Mouse (Mus musculus) liver, embryonic 15.5 days (tissue): ENCODE results near the gene Nras. TPM values are rescaled to one million over a fixed set of nuclear protein-coding genes. Genes with fewer than 3 reads are reported as not detected.

Experiments
- ATAC-seq: fragments of 200-750 bp; cut with Nextera tagmentation; 2 replicates; pipeline ENCODE4 v1.8.0; 2017; ENCODE audit warnings: moderate number of reproducible peaks, mild to moderate bottlenecking, moderate library complexity; ENCODE audit not compliant: insufficient read depth
- H3K27ac ChIP-seq: fragments of 300-500 bp; sonication (generic); replicated peaks from 2 replicates; pipeline ENCODE4 v1.5.1; 2015; ENCODE audit warnings: mild to moderate bottlenecking, inconsistent platforms
- H3K27me3 ChIP-seq: fragments of 300-500 bp; sonication (generic); 2 replicates; pipeline ENCODE4 v1.6.1; 2015; ENCODE audit warnings: mild to moderate bottlenecking, inconsistent platforms
- H3K36me3 ChIP-seq: fragments of 300-500 bp; sonication (generic); replicated peaks from 2 replicates; pipeline ENCODE4 v1.6.1; 2015; ENCODE audit warnings: moderate library complexity, mild to moderate bottlenecking, inconsistent platforms
- H3K4me1 ChIP-seq: fragments of 300-500 bp; sonication (generic); replicated peaks from 2 replicates; pipeline ENCODE4 v1.6.1; 2015; ENCODE audit warnings: inconsistent platforms
- H3K4me2 ChIP-seq: fragments of 300-500 bp; sonication (generic); 2 replicates; pipeline ENCODE4 v1.6.1; 2015; ENCODE audit warnings: moderate library complexity, mild to moderate bottlenecking, inconsistent platforms
- H3K4me3 ChIP-seq: fragments of 300-500 bp; sonication (generic); replicated peaks from 2 replicates; pipeline ENCODE4 v1.5.1; 2015; ENCODE audit warnings: mild to moderate bottlenecking, inconsistent platforms
- H3K9ac ChIP-seq: fragments of 300-500 bp; sonication (generic); 2 replicates; pipeline ENCODE4 v1.6.1; 2015; ENCODE audit warnings: moderate library complexity, mild to moderate bottlenecking, inconsistent platforms
- H3K9me3 ChIP-seq: fragments of 300-500 bp; sonication (generic); replicated peaks from 2 replicates; pipeline ENCODE4 v1.6.1; 2016; ENCODE audit warnings: inconsistent platforms
- WGBS: fragments of 180-500 bp; shearing (Covaris S2); methylation state at CpG from one replicate; pipeline ENCODE4 v1.1.7; 2015; ENCODE audit warnings: mixed read lengths; ENCODE audit not compliant: insufficient replicate concordance; 5-methylcytosine and 5-hydroxymethylcytosine counted together
- polyA plus RNA-seq: library from polyadenylated mRNA; unstranded; fragments of >200 nt; fragmentation: Nextera tagmentation; extraction: Ambion mirVana; gene quantifications from 2 replicates; pipeline ENCODE4 v1.2.1, GENCODE M21; 2015

Gene Nras
- polyA plus RNA-seq, 1 experiment from 2014 or later: 37.1 TPM

GRCm38 (mm10) chr3:103099667-103100066, 41.6 kb downstream of the Nras start:
- H3K27me3 ChIP-seq: peaks cover 20% of the 10 kb centered on the region
- H3K4me1 ChIP-seq: peaks cover 19% of the 10 kb centered on the region
- H3K9ac ChIP-seq: no peak overlapping the region
- ATAC-seq: no peak
- H3K4me3 ChIP-seq: no peak overlapping the region
- H3K9me3 ChIP-seq: no peaks in the 10 kb centered on the region
- WGBS: 66% methylated on average over 6 of the region's 6 CpGs
- H3K4me2 ChIP-seq: no peak overlapping the region
- no peak overlapping the region for H3K27ac ChIP-seq
- H3K36me3 ChIP-seq: no peaks in the 10 kb centered on the region

GRCm38 (mm10) chr3:103100735-103101134, 42.6 kb downstream of the Nras start:
- no peak for ATAC-seq
- Histone ChIP-seq H3K27me3 (peaks cover 15% of the 10 kb centered on the region; the same call in 1 of the 2 replicates), H3K4me2 (no peak overlapping the region), H3K4me3 (no peak overlapping the region), H3K27ac (no peak overlapping the region), H3K36me3 (no peaks in the 10 kb centered on the region), H3K9me3 (no peaks in the 10 kb centered on the region), H3K9ac (no peak overlapping the region), H3K4me1 (peaks cover 19% of the 10 kb centered on the region)
- WGBS: 41% methylated on average over 2 of the region's 2 CpGs

- Histone ChIP-seq H3K27me3 (peaks cover 15% of the 10 kb centered on the region; the same call in 1 of the 2 replicates), H3K27ac (no peak overlapping the region), H3K4me3 (no peak overlapping the region), H3K9me3 (no peaks in the 10 kb centered on the region), H3K4me2 (peak overlapping the region; percentile 98; the same call in 1 of the 2 replicates), H3K9ac (no peak overlapping the region), H3K4me1 (peaks cover 24% of the 10 kb centered on the region), H3K36me3 (no peaks in the 10 kb centered on the region)
- WGBS: 46% methylated on average over 5 of the region's 5 CpGs
- no peak for ATAC-seq
These were observed 43.1 kb downstream of the Nras start for GRCm38 (mm10) chr3:103101194-103101593.

GRCm38 (mm10) chr3:103101909-103102308, 43.8 kb downstream of the Nras start:
- H3K27ac ChIP-seq: peak overlapping the region; percentile 92
- H3K9ac ChIP-seq: peak overlapping the region; percentile 87
- WGBS: under 1% methylated on average over 14 of the region's 14 CpGs
- peaks cover 28% of the 10 kb centered on the region for H3K4me1 ChIP-seq
- peaks cover 15% of the 10 kb centered on the region; the same call in 1 of the 2 replicates for H3K27me3 ChIP-seq
- ATAC-seq: peak; percentile 63
- H3K9me3 ChIP-seq: no peaks in the 10 kb centered on the region
- H3K4me3 ChIP-seq: peak overlapping the region; percentile 85
- H3K36me3 ChIP-seq: no peaks in the 10 kb centered on the region
- peak overlapping the region; percentile 98 for H3K4me2 ChIP-seq

- Histone ChIP-seq H3K9ac (peak within 1 kb of the TSS; percentile 87), H3K9me3 (no peaks in the 10 kb centered on the region), H3K4me1 (peaks cover 36% of the 10 kb centered on the region), H3K4me2 (peak within 1 kb of the TSS; percentile 98), H3K4me3 (peak within 1 kb of the TSS; percentile 85), H3K27ac (peak within 1 kb of the TSS; percentile 92), H3K27me3 (peaks cover 15% of the 10 kb centered on the region; the same call in 1 of the 2 replicates), H3K36me3 (no peaks in the 10 kb centered on the region)
- WGBS: under 1% methylated on average over 72 of the region's 72 CpGs
- ATAC-seq: peak; percentile 97
These were observed 44.6 kb downstream of the Nras start, which contains the start of gene Dennd2c for GRCm38 (mm10) chr3:103102454-103103390. Gene Dennd2c, plus strand, starts transcription at chr3:103102604.

- H3K36me3 ChIP-seq: no peaks in the 10 kb centered on the region; the same call in 1 of the 2 replicates
- WGBS: 72% methylated on average over 7 of the region's 7 CpGs
- peak overlapping the region; percentile 34 for H3K4me2 ChIP-seq
- no peak overlapping the region for H3K4me3 ChIP-seq
- peaks cover 46% of the 10 kb centered on the region for H3K4me1 ChIP-seq
- peak; percentile 81 for ATAC-seq
- no peaks in the 10 kb centered on the region for H3K9me3 ChIP-seq
- H3K9ac ChIP-seq: no peak overlapping the region
- H3K27ac ChIP-seq: peak overlapping the region; percentile 79
- no peaks in the 10 kb centered on the region for H3K27me3 ChIP-seq
These were observed 49.6 kb downstream of the Nras start for GRCm38 (mm10) chr3:103107565-103108240.

- peaks cover 2% of the 10 kb centered on the region; the same call in 1 of the 2 replicates for H3K27me3 ChIP-seq
- WGBS: 52% methylated on average over 5 of the region's 5 CpGs
- ATAC-seq: no peak
- H3K9ac ChIP-seq: no peak overlapping the region
- H3K4me1 ChIP-seq: peaks cover 41% of the 10 kb centered on the region
- H3K27ac ChIP-seq: no peak overlapping the region
- no peaks in the 10 kb centered on the region; the same call in 1 of the 2 replicates for H3K36me3 ChIP-seq
- H3K4me3 ChIP-seq: no peak overlapping the region
- no peaks in the 10 kb centered on the region for H3K9me3 ChIP-seq
- H3K4me2 ChIP-seq: no peak overlapping the region
These were observed 54.1 kb downstream of the Nras start for GRCm38 (mm10) chr3:103112216-103112615.

Other genes starting within 250 kb of the Nras start
- not detected in 2 replicates for gene Sycp1, start 122.2 kb upstream of the Nras start, polyA plus RNA-seq
- 2.0 and 2.2 TPM in 2 replicates for gene Nr1h5, start 94.2 kb upstream of the Nras start, polyA plus RNA-seq
- gene Sike1, start 62.6 kb upstream of the Nras start, polyA plus RNA-seq: 14.9 and 15.4 TPM in 2 replicates
- gene Csde1, start 37.9 kb upstream of the Nras start, polyA plus RNA-seq: 104 TPM in 2 replicates
- 0.77 and 0.94 TPM in 2 replicates for gene Ampd1, start 15.7 kb downstream of the Nras start, polyA plus RNA-seq
- 7.8 and 8.9 TPM in 2 replicates for gene Dennd2c, start 44.3 kb downstream of the Nras start, polyA plus RNA-seq
- gene Bcas2, start 113.4 kb downstream of the Nras start, polyA plus RNA-seq: 125 and 140 TPM in 2 replicates
- gene Trim33, start 221.0 kb downstream of the Nras start, polyA plus RNA-seq: 5.2 and 5.8 TPM in 2 replicates